Mouse (Mus musculus) lung, adult 2 months (tissue): ENCODE measurements around the gene Mogat1. TPM values are rescaled to one million over a fixed set of nuclear protein-coding genes. Genes with fewer than 3 reads are reported as not detected.

Source experiments
- DNase-seq: peaks from one replicate; pipeline ENCODE4 v3.0.0; 2022
- H3K4me1 ChIP-seq: fragments of 200-500 bp; 2 replicates; pipeline ENCODE4 v1.6.1; 2011; ENCODE audit warnings: low read length; ENCODE audit not compliant: control insufficient read depth, insufficient read depth
- H3K4me3 ChIP-seq: fragments of 200-500 bp; replicated peaks from 2 replicates; pipeline ENCODE3; 2011; ENCODE audit warnings: low read depth, mild to moderate bottlenecking, control low read depth, low read length; ENCODE audit errors: extremely low read depth
- CTCF ChIP-seq: fragments of 200-500 bp; IDR thresholded peaks from 2 replicates; pipeline ENCODE4 v1.5.1; 2011; ENCODE audit warnings: mild to moderate bottlenecking, low read length, control low read depth; ENCODE audit not compliant: insufficient read depth
- POLR2A ChIP-seq: fragments of 200-500 bp; IDR thresholded peaks from 2 replicates; pipeline ENCODE4 v1.6.1; 2011; ENCODE audit warnings: low read depth, mild to moderate bottlenecking, control low read depth, low read length, borderline replicate concordance; ENCODE audit errors: extremely low read depth
- WGBS: fragments of 180-500 bp; shearing (Covaris S2); methylation state at CpG from one replicate; pipeline ENCODE4 v1.1.7; 2018; 5-methylcytosine and 5-hydroxymethylcytosine counted together
- polyA plus RNA-seq: library from polyadenylated mRNA; depleted of rRNA; stranded (reverse); fragments of >200 nt; gene quantifications from 2 replicates; pipeline ENCODE4 v1.2.3, GENCODE M21; 2012; rRNA removed

Gene Mogat1
- polyA plus RNA-seq, 1 experiment: 1.2 TPM

- 74% methylated on average over 2 of the region's 2 CpGs for WGBS
- DNase-seq: no peak
- H3K4me1 ChIP-seq: no peaks in the 10 kb centered on the region
- H3K4me3 ChIP-seq: no peak overlapping the region
- TF ChIP-seq CTCF: no peak
- TF ChIP-seq POLR2A: no peak
Measured at GRCm38 (mm10) chr1:78566963-78567362, 56.2 kb downstream of the Mogat1 start.

- Histone ChIP-seq H3K4me1 (no peaks in the 10 kb centered on the region), H3K4me3 (no peak overlapping the region)
- DNase-seq: no peak
- 52% methylated on average over 6 of the region's 6 CpGs for whole genome bisulfite sequencing
- no peak for TF ChIP-seq POLR2A
Measured at GRCm38 (mm10) chr1:78567421-78567820, 56.6 kb downstream of the Mogat1 start.

- peak; percentile 7 for DNase-seq
- TF ChIP-seq POLR2A: no peak
- TF ChIP-seq CTCF: no peak
- H3K4me1 ChIP-seq: no peaks in the 10 kb centered on the region
- WGBS: 41% methylated on average over 8 of the region's 8 CpGs
- no peak overlapping the region for H3K4me3 ChIP-seq
Measured at GRCm38 (mm10) chr1:78567834-78568507, 57.2 kb downstream of the Mogat1 start.

- TF ChIP-seq POLR2A (no peak), CTCF (no peak)
- 61% methylated on average over 5 of the region's 5 CpGs for WGBS
- no peak for DNase-seq
- no peaks in the 10 kb centered on the region for H3K4me1 ChIP-seq
- no peak overlapping the region for H3K4me3 ChIP-seq
Measured at GRCm38 (mm10) chr1:78569617-78570016, 58.8 kb downstream of the Mogat1 start.

GRCm38 (mm10) chr1:78585080-78585479 lies 74.3 kb downstream of the Mogat1 start:
- DNase-seq: no peak
- TF ChIP-seq CTCF (no peak), POLR2A (no peak)
- WGBS: 42% methylated on average over 2 of the region's 2 CpGs
- Histone ChIP-seq H3K4me1 (no peaks in the 10 kb centered on the region), H3K4me3 (no peak overlapping the region)

- no peak for DNase-seq
- WGBS: 20% methylated on average over 4 of the region's 4 CpGs
- TF ChIP-seq CTCF: no peak
- TF ChIP-seq POLR2A: no peak
Measured at GRCm38 (mm10) chr1:78586986-78587385, 76.2 kb downstream of the Mogat1 start.

More at GRCm38 (mm10) chr1:78586986-78587385, 76.2 kb downstream of the Mogat1 start:
- H3K4me1 ChIP-seq: no peaks in the 10 kb centered on the region
- H3K4me3 ChIP-seq: no peak overlapping the region

Other genes starting within 250 kb of the Mogat1 start
- gene Sgpp2, start 200.6 kb upstream of the Mogat1 start, polyA plus RNA-seq: 25.1 and 33.7 TPM in 2 replicates
- 7.8 and 13.6 TPM in 2 replicates for gene Farsb, start 22.1 kb upstream of the Mogat1 start, polyA plus RNA-seq
- 0.03 and 0.04 TPM in 2 replicates for gene BC035947, start 1.2 kb downstream of the Mogat1 start, polyA plus RNA-seq
- gene Acsl3, start 146.8 kb downstream of the Mogat1 start, polyA plus RNA-seq: 4.1 and 6.6 TPM in 2 replicates
- 0.51 and 0.83 TPM in 2 replicates for gene Utp14b, start 147.0 kb downstream of the Mogat1 start, polyA plus RNA-seq